Mouse (Mus musculus) hematopoietic stem cell, adult 5-6 weeks (primary cell): ENCODE measurements around the gene Gm28845. TPM values are rescaled to one million over a fixed set of nuclear protein-coding genes. Genes with fewer than 3 reads are reported as not detected.

Source experiments
- ATAC-seq, 2 experiments: fragments of 125-278 bp in 1 of 2; replicated peaks in 1 of 2; 2 replicates each; pipeline ENCODE4 v1.8.0; 2016 to 2017; ENCODE audit warnings: inconsistent platforms in 2 of 2, mild to moderate bottlenecking in 2 of 2, moderate number of reproducible peaks in 2 of 2, low read depth in 1 of 2, moderate TSS enrichment in 1 of 2; ENCODE audit not compliant: low FRiP score in 2 of 2, poor library complexity in 2 of 2, severe bottlenecking in 2 of 2, insufficient read depth in 1 of 2, low TSS enrichment in 1 of 2
- total RNA-seq: library from RNA; stranded (forward); fragments of 172-1452, 232-1000 nt; gene quantifications from 2 replicates; pipeline ENCODE4 v1.2.3, GENCODE M21; 2017

Gm28845 gene
- total RNA-seq: not detected in 2 replicates

DNA sequence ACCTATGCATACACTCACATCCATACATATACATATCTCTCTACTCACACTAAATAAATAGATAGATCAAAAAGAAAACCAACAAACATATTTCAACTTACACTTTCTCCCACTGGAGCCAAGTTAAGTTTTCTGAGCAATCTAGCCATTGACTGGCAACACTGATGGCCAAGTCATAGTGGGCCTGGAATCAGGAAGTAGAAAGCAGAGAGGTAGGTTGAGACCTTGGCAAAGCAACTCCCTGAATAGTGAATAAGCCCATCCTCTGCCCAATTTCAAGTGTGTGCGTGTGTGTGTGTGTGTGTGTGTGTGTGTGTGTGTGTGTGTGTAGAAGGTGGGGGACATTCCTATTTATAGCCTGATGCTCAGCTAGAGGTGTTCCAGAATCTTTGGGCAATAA lies at the start of gene Gm28845:
Gene Gm28845, minus strand, starts transcription at position 121 of the 400 bp plus-strand sequence.
- ATAC-seq: no peak

DNA sequence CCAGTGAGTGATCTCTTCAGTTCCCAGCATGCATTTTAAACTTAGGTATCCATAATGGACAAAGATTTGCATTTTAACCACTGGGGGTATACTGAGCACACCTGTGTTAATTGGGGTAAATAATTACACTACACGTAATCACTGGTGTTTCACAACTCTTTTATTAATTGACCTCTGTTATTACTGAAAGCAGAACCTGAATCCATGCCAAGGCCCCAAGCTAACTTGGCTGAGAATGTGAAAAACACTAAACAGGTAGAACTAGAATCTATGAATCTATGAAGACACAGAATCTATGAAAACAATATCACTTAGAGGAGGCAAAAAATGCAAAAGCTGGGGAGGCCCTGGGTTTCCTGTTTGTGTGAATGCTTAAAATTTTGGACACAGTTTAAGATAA lies 48.1 kb upstream of the Gm28845 start:
- no peak for ATAC-seq

DNA sequence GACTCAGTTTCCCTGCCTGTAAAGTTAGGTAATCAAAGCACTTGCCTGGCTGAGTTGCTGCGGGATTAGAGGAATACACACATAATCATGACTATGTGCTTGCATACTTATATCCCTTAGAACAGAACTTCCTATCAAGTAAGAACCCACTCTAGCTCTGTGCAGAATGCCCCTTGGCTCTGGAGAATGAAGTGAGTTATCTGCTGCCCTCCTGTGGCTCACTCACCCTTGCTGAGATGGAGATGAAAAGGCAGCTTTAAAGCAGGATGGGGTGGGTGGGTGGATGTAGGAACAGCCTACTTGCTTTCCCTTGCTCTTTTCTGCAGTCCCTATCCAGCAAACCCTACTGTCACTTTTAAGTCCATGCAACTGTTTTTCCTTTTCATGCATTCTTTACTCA lies 42.9 kb upstream of the Gm28845 start:
- ATAC-seq: no peak

DNA sequence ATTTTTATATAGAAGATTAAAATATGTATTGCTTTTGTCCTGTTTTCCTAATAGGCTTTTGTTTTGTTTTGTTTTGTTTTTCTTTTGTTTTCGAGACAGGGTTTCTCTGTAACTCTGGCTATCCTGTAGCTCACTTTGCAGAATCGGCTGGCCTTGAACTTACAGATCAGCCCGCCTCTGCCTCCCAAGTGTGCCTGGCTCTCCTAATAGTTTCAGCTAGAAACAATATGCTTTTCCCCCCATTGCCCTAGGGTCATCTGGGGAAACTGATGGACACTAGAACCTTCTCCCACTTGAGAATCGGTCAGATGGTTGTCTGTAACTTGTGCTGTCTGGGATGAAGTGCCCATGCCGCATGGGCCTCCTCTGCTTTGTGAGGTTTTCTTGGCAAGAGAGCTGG lies 36.8 kb upstream of the Gm28845 start:
- no peak for ATAC-seq

DNA sequence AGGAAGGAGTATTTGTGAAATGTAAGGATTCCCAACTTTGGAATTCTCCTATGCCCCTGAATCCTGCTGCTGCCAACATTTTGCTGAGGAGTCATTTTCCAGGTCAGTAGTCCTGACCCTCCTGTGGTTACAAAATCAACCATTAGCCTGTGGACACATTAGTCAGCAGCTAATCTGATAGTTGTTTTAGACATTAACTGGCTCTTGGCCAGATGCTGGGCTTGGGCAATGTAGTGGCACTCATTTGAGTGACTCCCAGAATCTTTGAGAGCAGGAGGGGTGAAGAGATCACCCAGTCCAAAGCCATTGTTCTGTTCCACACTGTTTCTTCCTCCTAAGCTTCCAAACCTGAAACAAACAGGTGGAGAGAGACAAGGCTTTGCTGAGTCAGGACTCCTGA lies 35.5 kb upstream of the Gm28845 start:
- ATAC-seq: no peak

- no peak for ATAC-seq
Observed at GRCm38 (mm10) chr1:65147971-65148370, 28.6 kb upstream of the Gm28845 start.

GRCm38 (mm10) chr1:65147326-65147725 lies 28.0 kb upstream of the Gm28845 start:
- no peak for ATAC-seq

- ATAC-seq: no peak
Observed at GRCm38 (mm10) chr1:65146601-65147000, 27.2 kb upstream of the Gm28845 start.

DNA sequence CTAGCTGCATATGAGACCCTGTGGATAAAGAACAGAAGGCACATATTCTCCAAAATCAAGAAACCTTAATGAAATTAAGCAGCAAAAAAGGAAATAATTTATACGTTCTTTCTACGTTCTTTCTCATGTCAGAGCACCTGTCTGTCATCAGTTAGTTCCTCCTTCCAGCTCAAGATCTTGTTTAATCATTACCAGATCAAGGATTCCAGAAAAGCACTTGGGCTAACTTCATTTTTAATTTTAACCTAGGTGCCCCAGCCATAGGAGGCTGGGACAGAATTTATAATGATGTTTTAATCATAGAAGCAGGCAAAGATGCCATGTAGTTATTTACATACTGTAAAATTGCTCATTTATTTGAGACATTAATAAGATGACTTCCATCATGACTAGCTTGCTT lies 25.4 kb upstream of the Gm28845 start:
- ATAC-seq: no peak

- no peak for ATAC-seq
Observed at GRCm38 (mm10) chr1:65137560-65137959, 18.2 kb upstream of the Gm28845 start.

DNA sequence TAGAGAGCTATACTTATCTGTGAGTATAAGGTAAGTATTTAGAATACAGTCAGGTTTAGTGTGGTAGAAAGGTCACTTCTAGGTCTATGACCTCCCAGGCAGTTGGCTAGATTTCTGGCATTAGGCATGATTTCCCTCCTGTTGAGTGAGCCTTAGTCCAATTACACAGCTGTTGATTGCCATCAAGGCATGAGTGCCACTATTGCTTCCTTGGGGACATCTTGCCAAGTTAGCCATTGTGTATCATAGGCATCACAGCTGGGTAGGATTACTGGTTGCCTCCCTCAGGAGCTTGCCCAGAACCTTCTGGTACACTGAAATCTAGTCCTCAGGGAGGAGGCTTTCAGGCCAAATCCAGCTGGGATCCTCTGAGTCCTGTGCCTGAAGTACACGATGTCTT lies 13.5 kb upstream of the Gm28845 start:
- ATAC-seq: no peak

DNA sequence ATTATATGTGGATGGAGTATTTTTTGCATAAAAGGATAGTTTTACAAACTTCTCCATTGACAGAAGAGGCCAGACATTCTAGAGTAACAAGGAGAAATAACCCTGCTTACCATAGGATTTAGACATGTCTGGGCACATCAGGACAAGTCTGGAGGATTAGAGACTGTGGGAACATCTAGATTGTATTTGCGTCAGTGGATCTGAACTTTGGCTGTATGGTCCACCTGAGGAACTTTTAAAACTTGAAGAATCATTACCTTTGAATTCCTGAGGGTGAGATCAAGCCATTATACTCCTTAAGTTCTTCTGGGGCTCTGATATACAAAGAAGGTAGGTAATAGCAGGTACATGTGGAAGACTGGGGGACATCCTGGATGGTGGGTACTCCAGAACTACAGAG lies 12.3 kb upstream of the Gm28845 start:
- no peak for ATAC-seq

GRCm38 (mm10) chr1:65130226-65130625 lies 10.9 kb upstream of the Gm28845 start:
- no peak for ATAC-seq

DNA sequence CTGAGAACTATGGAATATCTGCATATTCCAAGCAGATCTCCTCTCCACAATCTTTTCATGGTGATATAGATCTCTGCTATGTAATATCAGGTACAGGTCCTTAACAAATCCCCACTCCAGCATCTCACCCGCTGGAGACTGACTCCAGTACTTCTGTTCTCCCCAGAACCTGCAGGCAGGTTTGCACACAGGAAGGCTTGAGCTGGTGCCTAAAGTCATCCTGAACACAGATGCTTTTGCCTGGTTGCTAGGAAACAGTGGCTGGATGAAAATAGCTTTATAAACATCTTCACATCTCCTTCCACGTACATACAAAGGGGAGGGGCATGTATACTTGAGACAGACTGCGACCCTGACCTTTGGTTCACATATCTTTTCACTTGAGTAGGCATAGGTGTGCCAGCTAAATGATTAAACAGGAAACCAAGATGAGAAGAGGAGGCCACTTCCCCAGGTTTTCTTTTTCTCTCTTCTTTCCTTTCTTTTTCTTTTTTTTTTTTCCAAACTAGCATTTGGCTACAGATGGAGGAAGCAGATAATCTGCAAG lies 10.3 kb upstream of the Gm28845 start:
- no peak for ATAC-seq

GRCm38 (mm10) chr1:65122574-65123372 lies 3.4 kb upstream of the Gm28845 start, which contains the start of gene D630023F18Rik:
TSS of gene D630023F18Rik (minus strand) at chr1:65123214.
- ATAC-seq: no peak

- no peak for ATAC-seq
Observed at GRCm38 (mm10) chr1:65118150-65118913, 1.0 kb downstream of the Gm28845 start.

DNA sequence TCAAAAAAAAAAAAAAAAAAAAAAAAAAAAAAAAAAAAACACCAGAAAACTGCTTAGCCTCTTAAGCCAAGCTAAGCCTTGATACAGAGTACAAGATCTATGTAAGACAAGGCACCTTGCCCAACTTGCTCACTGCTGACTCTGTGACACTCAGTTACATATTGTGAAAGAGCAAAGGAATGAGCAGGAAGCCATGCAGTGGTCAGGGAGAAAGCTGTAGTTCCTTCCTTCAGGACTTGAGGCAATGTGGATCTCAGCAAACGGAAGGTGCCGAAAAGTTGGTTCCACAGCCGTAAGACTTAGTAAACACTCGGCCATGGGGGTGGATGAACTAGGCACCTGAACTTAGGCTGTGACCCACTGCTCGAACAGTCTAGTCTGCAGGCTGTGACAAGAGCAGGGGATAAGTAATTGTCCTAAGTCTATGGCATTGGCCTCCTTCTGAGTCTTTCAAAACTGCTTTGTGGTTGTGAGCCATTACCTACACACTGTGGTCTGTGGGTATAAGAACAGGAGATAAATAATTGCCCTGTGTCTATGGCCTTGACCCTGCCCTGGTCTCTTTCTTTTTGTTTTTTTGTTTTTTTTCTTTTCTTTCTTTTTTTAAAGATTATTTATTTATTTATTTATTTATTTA lies 5.7 kb downstream of the Gm28845 start:
- ATAC-seq: peak in 1 of 2 experiments; percentile 63; a peak in 2 of 4 replicates

DNA sequence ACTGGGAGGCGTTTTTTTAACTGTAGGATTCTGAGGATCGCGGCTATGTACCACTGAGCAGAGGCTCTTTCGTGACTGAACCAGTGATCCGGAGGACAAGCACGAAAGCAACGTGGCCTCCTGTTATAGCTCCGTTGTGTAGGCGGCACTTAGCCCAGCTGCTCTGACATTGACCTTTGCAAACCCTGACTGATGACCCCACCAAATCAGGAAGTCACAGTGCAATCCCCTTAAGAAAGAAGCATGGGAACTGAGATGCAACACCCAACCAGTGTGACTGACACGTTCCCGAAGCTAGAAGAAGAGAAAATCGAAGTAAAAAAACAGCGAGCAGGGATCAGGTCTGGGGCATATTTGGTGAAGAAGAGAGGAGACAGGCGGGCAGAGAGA lies 6.6 kb downstream of the Gm28845 start:
- ATAC-seq: peak in 1 of 2 experiments; percentile 54; a peak in 2 of 4 replicates
